Mouse (Mus musculus): ENCODE data around the gene Plppr3. TPM values are rescaled to one million over a fixed set of nuclear protein-coding genes. Genes with fewer than 3 reads are reported as not detected.
A peak's percentile ranks its signal among the peaks of the same experiment; 100 is the strongest.

Gene Plppr3
- polyA plus RNA-seq, 1 experiment from 2014 or later: 503 TPM

- WGBS: 79% methylated on average over 25 of the region's 25 CpGs
- H3K27me3 ChIP-seq (replicated peaks): no peaks in the 10 kb centered on the region
- no peak overlapping the region for H3K4me2 ChIP-seq
- H3K4me3 ChIP-seq: no peak overlapping the region
- peaks cover 64% of the 10 kb centered on the region for H3K36me3 ChIP-seq (replicated peaks)
- H3K9me3 ChIP-seq: no peaks in the 10 kb centered on the region
- no peak overlapping the region for H3K27ac ChIP-seq
- peaks cover 44% of the 10 kb centered on the region for H3K4me1 ChIP-seq
- no peak for ATAC-seq (replicated peaks)
- H3K9ac ChIP-seq: no peak overlapping the region
Measured at GRCm38 (mm10) chr10:79861230-79862048, 13.0 kb downstream of the Plppr3 start.

GRCm38 (mm10) chr10:79860079-79860911 lies 14.1 kb downstream of the Plppr3 start:
- Histone ChIP-seq H3K4me2 (no peak overlapping the region), H3K4me3 (no peak overlapping the region), H3K36me3 (replicated peaks) (peaks cover 53% of the 10 kb centered on the region), H3K4me1 (peaks cover 47% of the 10 kb centered on the region), H3K27ac (no peak overlapping the region), H3K9me3 (no peaks in the 10 kb centered on the region), H3K27me3 (replicated peaks) (no peaks in the 10 kb centered on the region), H3K9ac (no peak overlapping the region)
- no peak for ATAC-seq (replicated peaks)
- WGBS: 92% methylated on average over 26 of the region's 26 CpGs

GRCm38 (mm10) chr10:79859116-79859515 lies 15.3 kb downstream of the Plppr3 start:
- Histone ChIP-seq H3K9ac (no peak overlapping the region), H3K4me1 (peaks cover 42% of the 10 kb centered on the region), H3K27me3 (replicated peaks) (no peaks in the 10 kb centered on the region), H3K9me3 (no peaks in the 10 kb centered on the region), H3K36me3 (replicated peaks) (peaks cover 48% of the 10 kb centered on the region), H3K4me2 (no peak overlapping the region), H3K27ac (0 out of 2 replicates have a peak overlapping the region, but pooled peaks have one; percentile 43), H3K4me3 (no peak overlapping the region)
- no peak for ATAC-seq (replicated peaks)
- WGBS: 91% methylated on average over 11 of the region's 11 CpGs

GRCm38 (mm10) chr10:79858416-79859074 lies 15.9 kb downstream of the Plppr3 start:
- no peak overlapping the region for H3K9ac ChIP-seq
- 46% methylated on average over 17 of the region's 17 CpGs for WGBS
- peaks cover 46% of the 10 kb centered on the region for H3K36me3 ChIP-seq (replicated peaks)

GRCm38 (mm10) chr10:79857894-79858293 lies 16.5 kb downstream of the Plppr3 start:
- peaks cover 41% of the 10 kb centered on the region for H3K36me3 ChIP-seq (replicated peaks)

More at GRCm38 (mm10) chr10:79858416-79859074, 15.9 kb downstream of the Plppr3 start:
- Histone ChIP-seq H3K4me1 (peaks cover 42% of the 10 kb centered on the region), H3K9me3 (no peaks in the 10 kb centered on the region), H3K4me2 (peak overlapping the region; percentile 83), H3K4me3 (no peak overlapping the region; the same call in 1 of the 2 replicates), H3K27ac (peak overlapping the region; percentile 43; the same call in 1 of the 2 replicates), H3K27me3 (replicated peaks) (no peaks in the 10 kb centered on the region)
- ATAC-seq (replicated peaks): no peak

GRCm38 (mm10) chr10:79857452-79857811 lies 17.0 kb downstream of the Plppr3 start:
- Histone ChIP-seq H3K9ac (peak overlapping the region; percentile 31; the same call in 1 of the 2 replicates), H3K4me1 (peaks cover 54% of the 10 kb centered on the region), H3K4me3 (peak overlapping the region; percentile 91), H3K27ac (peak overlapping the region; percentile 99; the same call in 1 of the 2 replicates), H3K36me3 (replicated peaks) (peaks cover 37% of the 10 kb centered on the region), H3K4me2 (peak overlapping the region; percentile 83), H3K27me3 (replicated peaks) (no peaks in the 10 kb centered on the region), H3K9me3 (no peaks in the 10 kb centered on the region)
- ATAC-seq (replicated peaks): no peak
- 29% methylated on average over 4 of the region's 4 CpGs for WGBS

More at GRCm38 (mm10) chr10:79857894-79858293, 16.5 kb downstream of the Plppr3 start:
- peak overlapping the region; percentile 31; the same call in 1 of the 2 replicates for H3K9ac ChIP-seq
- no peaks in the 10 kb centered on the region for H3K9me3 ChIP-seq
- H3K27ac ChIP-seq: peak overlapping the region; percentile 43; the same call in 1 of the 2 replicates
- H3K4me3 ChIP-seq: peak overlapping the region; percentile 91
- WGBS: 73% methylated on average over 2 of the region's 2 CpGs
- H3K4me1 ChIP-seq: peaks cover 49% of the 10 kb centered on the region
- H3K4me2 ChIP-seq: peak overlapping the region; percentile 83
- H3K27me3 ChIP-seq (replicated peaks): no peaks in the 10 kb centered on the region
- ATAC-seq (replicated peaks): no peak

- Histone ChIP-seq H3K36me3 (replicated peaks) (peaks cover 32% of the 10 kb centered on the region), H3K4me1 (peaks cover 59% of the 10 kb centered on the region), H3K4me3 (peak overlapping the region; percentile 91), H3K9ac (peak overlapping the region; percentile 95), H3K27ac (peak overlapping the region; percentile 99), H3K9me3 (no peaks in the 10 kb centered on the region), H3K27me3 (replicated peaks) (no peaks in the 10 kb centered on the region), H3K4me2 (peak overlapping the region; percentile 83)
- WGBS: 49% methylated on average over 7 of the region's 7 CpGs
- ATAC-seq (replicated peaks): no peak
Measured at GRCm38 (mm10) chr10:79856704-79857451, 17.6 kb downstream of the Plppr3 start.

- WGBS: 33% methylated on average over 6 of the region's 6 CpGs
- Histone ChIP-seq H3K27me3 (replicated peaks) (no peaks in the 10 kb centered on the region), H3K36me3 (replicated peaks) (peaks cover 26% of the 10 kb centered on the region), H3K27ac (peak overlapping the region; percentile 99), H3K9ac (peak overlapping the region; percentile 95), H3K9me3 (no peaks in the 10 kb centered on the region), H3K4me3 (peak overlapping the region; percentile 91), H3K4me2 (peak overlapping the region; percentile 83), H3K4me1 (peaks cover 65% of the 10 kb centered on the region)
- ATAC-seq (replicated peaks): no peak
Measured at GRCm38 (mm10) chr10:79856280-79856679, 18.2 kb downstream of the Plppr3 start.

GRCm38 (mm10) chr10:79855558-79856184 lies 18.8 kb downstream of the Plppr3 start:
- Histone ChIP-seq H3K27me3 (replicated peaks) (no peaks in the 10 kb centered on the region), H3K9ac (peak overlapping the region; percentile 95), H3K4me3 (peak overlapping the region; percentile 91), H3K4me2 (peak overlapping the region; percentile 83), H3K4me1 (peaks cover 67% of the 10 kb centered on the region), H3K9me3 (no peaks in the 10 kb centered on the region), H3K36me3 (replicated peaks) (peaks cover 20% of the 10 kb centered on the region), H3K27ac (peak overlapping the region; percentile 99)
- WGBS: 6% methylated on average over 10 of the region's 10 CpGs
- ATAC-seq (replicated peaks): no peak

GRCm38 (mm10) chr10:79854801-79855541 lies 19.5 kb downstream of the Plppr3 start:
- Histone ChIP-seq H3K9ac (peak overlapping the region; percentile 95), H3K27ac (peak overlapping the region; percentile 99), H3K4me2 (peak overlapping the region; percentile 83), H3K4me3 (peak overlapping the region; percentile 91), H3K4me1 (peaks cover 67% of the 10 kb centered on the region), H3K36me3 (replicated peaks) (peaks cover 13% of the 10 kb centered on the region), H3K27me3 (replicated peaks) (no peaks in the 10 kb centered on the region), H3K9me3 (no peaks in the 10 kb centered on the region)
- WGBS: under 1% methylated on average over 79 of the region's 83 CpGs
- peak; percentile 41 for ATAC-seq (replicated peaks)

Measured in midbrain, embryonic 15.5 days (tissue).